Mouse (Mus musculus): Measurements from ENCODE around the gene Cdc16. TPM values are rescaled to one million over a fixed set of nuclear protein-coding genes. Genes with fewer than 3 reads are reported as not detected.

Gene Cdc16
- polyA plus RNA-seq, 1 experiment, result 35.8 TPM

DNA sequence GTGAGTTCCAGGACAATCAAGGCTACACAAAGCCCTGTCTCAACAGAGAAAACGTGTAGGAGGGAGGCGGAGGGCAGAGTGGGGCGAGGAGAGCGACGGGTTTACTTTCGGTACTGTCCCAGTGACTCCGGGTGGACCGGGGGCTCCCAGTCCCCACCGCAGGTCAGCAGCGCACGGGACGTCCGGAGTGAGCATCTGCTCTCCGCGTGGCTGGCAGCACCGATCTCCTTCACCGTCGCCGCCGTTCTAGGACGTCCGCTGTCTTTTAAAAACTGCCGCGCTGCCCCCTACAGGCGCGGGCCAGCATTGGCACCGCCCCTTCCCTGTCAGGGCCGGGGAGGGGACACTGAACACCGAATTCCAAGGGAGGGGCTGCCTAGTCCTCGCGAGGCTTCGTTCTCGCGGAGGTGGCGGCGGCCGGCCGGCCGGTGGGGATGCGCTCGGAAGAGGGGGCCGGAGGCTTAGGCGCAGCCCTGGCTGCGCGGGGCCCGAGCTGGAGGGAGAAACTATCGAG lies 27.8 kb downstream of the Cdc16 start, which contains the start of gene Upf3a:
TSS of gene Upf3a (plus strand) at position 366 of the 514 bp plus-strand sequence.
- peaks cover 3% of the 10 kb centered on the region; the same call in 1 of the 2 replicates for H3K4me1 ChIP-seq (ENCODE audit: control insufficient read depth, insufficient read depth, insufficient read length, low read length)
- peak within 1 kb of the TSS; percentile 92 for H3K4me3 ChIP-seq (ENCODE audit: insufficient read depth, low read depth, low read length)
- peak within 1 kb of the TSS; percentile 96 for H3K27ac ChIP-seq (replicated peaks; ENCODE audit: low read depth, low read length)

DNA sequence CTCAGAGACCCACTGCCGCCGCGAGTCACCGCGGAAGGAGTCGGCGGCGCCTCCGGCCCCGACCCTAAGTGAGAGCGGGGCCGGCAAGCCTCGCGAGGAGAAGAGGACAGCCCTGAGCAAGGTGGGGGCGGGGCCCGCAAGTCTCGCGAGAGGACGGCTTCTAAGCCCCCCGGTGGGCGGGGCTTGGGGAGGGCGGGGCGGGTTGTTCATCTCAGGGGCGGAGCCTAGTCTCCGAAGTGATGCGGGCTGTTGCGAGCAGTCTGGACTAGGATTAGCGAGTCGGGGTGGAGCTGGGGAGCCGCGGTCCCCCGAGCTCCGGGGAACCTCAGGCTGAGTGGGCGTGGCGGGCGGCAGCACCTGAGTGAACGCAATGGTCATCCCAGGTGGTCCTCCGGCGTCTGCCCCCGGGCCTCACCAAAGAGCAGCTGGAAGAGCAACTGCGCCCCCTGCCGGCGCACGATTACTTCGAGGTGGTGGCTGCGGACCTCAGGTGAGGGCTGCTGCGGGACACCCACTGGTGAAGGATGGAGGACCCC lies 28.4 kb downstream of the Cdc16 start:
- Histone ChIP-seq H3K4me3 (ENCODE audit: insufficient read depth, low read depth, low read length) (peak overlapping the region; percentile 92), H3K27ac (replicated peaks; ENCODE audit: low read depth, low read length) (peak overlapping the region; percentile 96), H3K4me1 (ENCODE audit: control insufficient read depth, insufficient read depth, insufficient read length, low read length) (peaks cover 3% of the 10 kb centered on the region; the same call in 1 of the 2 replicates)

DNA sequence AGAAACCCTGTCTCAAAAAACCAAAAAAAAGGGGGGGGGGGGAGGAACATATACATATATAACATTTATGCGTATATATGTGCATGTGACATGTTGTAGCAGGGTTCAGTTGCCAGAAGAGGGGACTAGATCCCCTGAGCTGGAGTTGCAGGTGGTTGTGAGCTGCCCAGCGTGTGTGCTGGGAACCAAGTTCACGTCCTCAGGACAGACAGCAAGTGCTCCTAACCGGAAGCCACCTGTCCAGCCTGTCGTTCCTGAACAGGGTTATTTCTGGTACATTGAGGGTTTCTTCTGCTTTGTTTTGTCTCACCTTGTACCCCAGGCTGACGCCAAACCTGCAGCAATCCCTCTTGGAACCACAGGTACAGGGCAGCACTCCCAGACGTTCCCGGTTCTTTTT lies 32.1 kb downstream of the Cdc16 start:
- Histone ChIP-seq H3K4me3 (ENCODE audit: insufficient read depth, low read depth, low read length) (no peak overlapping the region), H3K4me1 (ENCODE audit: control insufficient read depth, insufficient read depth, insufficient read length, low read length) (peaks cover 3% of the 10 kb centered on the region; the same call in 1 of the 2 replicates), H3K27ac (replicated peaks; ENCODE audit: low read depth, low read length) (no peak overlapping the region)

DNA sequence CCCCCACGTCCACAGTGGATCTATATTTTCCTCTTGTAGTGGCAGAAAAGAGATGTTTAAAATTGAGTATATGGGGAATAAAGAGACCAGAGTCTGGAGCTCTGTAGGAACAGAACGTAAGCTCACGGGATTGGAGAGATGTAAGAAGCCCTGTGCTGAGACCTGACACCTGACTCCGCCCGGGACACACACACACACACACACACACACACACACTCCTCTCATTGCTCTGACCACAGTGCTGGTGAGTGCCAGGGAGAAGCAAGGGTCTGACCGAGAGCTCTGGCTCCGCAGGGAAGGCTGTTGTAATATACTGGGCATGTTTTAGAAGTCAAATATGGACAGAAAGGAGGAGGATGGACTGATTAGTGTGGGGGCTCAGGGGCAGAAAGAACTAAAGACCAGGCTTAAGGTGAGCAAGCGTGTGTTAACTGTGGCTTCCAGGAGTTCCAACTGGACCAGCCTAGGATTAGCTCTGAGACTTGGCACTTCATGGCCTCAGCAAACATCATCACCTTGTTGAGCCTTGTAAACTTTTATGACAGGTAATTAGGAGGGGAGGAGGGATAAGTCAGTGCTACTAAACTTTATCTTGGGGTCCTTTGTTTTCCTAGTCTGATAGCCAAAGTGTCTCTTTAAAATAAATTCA lies 35.7 kb downstream of the Cdc16 start:
- H3K4me3 ChIP-seq (ENCODE audit: insufficient read depth, low read depth, low read length), result no peak overlapping the region
- H3K27ac ChIP-seq (replicated peaks; ENCODE audit: low read depth, low read length), result no peak overlapping the region
- H3K4me1 ChIP-seq (ENCODE audit: control insufficient read depth, insufficient read depth, insufficient read length, low read length), result no peaks in the 10 kb centered on the region

DNA sequence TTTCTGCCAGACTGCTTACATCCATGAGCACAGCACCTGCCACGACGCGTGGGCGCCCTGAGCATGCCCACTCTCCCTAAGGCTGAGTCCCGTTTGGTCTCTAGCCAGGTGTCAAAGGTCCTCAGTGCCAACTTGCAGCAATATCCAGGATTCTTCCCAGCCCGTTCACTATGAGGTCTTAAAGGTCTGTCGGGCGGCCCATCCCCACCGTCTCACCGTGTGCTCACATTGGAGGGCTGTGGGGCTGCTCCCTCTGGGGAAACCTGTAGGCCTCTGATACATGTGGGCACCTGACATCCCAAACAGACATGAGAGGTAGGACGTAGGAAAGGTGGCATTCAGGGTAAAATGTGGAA lies 36.2 kb downstream of the Cdc16 start:
- no peaks in the 10 kb centered on the region for H3K4me1 ChIP-seq (ENCODE audit: control insufficient read depth, insufficient read depth, insufficient read length, low read length)
- H3K27ac ChIP-seq (replicated peaks; ENCODE audit: low read depth, low read length), result no peak overlapping the region
- H3K4me3 ChIP-seq (ENCODE audit: insufficient read depth, low read depth, low read length), result no peak overlapping the region

DNA sequence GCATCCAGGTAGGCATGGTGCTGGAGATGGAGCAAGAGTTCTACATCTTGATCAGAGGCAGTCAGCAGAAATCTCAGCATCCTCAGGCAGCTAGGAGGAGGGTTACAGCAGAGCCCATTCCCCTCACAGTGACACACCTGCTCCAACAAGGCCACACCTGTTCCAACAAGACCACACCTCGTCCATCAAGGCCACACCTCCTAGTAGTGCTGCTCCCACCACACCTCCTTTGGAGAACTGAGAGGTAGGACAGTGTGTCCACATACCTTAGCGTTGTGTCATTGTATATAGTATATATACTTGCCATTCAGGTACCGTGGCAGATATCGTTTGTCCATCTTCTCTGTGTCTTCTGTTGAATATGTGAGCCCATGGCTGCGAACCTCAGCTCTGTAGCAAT lies 40.2 kb downstream of the Cdc16 start:
- H3K27ac ChIP-seq (replicated peaks; ENCODE audit: low read depth, low read length), result no peak overlapping the region

DNA sequence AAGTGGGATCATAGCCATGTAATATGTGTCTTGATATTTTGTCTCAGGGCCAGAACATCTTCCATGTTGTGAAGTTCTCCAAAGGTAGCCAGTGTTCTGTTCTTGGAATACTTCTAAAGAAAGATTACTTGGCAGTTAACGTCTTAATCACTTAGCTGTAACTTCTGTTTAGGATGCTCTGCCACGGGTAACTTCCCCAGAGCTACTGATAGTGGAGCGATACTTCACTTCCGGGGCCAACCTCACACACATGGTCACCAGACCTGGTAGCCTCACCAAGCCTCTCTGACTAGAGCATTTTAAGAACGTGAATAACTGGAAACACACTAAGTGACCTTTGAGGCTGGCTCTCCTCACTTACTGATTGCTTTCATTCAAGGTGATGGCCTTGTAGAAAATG lies 42.1 kb downstream of the Cdc16 start:
- H3K27ac ChIP-seq (replicated peaks; ENCODE audit: low read depth, low read length), result no peak overlapping the region
- H3K4me3 ChIP-seq (ENCODE audit: insufficient read depth, low read depth, low read length), result no peak overlapping the region
- no peaks in the 10 kb centered on the region for H3K4me1 ChIP-seq (ENCODE audit: control insufficient read depth, insufficient read depth, insufficient read length, low read length)

More for the DNA sequence above, 40.2 kb downstream of the Cdc16 start:
- no peak overlapping the region for H3K4me3 ChIP-seq (ENCODE audit: insufficient read depth, low read depth, low read length)
- H3K4me1 ChIP-seq (ENCODE audit: control insufficient read depth, insufficient read depth, insufficient read length, low read length), result no peaks in the 10 kb centered on the region

DNA sequence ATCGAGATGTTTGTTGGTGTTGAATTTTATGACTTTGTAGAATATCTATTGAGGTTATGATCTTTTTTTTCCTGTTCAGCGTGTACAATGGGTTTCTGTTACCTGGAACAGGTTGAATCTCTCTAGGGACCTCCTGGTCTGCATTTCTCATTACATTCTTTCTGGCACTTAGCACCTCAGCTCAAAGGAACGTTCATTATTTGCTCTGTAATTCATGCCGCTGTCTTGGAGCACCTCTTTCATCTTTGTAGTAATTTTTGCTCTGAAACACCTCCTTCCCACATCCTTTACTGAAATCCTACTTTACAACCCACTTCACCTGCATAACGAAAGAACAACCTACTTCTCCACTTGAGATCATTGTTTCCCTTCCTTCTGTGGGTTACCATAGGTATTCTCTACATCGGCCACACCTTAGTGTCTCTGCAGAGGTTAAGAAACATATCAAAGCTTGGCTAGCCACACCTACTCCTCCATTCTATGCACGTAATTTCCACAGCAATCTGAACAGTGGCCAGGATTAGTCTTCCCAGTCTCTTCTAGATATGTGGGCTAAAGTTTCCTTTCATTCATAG lies 71.2 kb downstream of the Cdc16 start:
- H3K4me3 ChIP-seq (ENCODE audit: insufficient read depth, low read depth, low read length), result no peak overlapping the region
- no peaks in the 10 kb centered on the region for H3K4me1 ChIP-seq (ENCODE audit: control insufficient read depth, insufficient read depth, insufficient read length, low read length)

More for the DNA sequence above, 71.2 kb downstream of the Cdc16 start:
- no peak overlapping the region for H3K27ac ChIP-seq (replicated peaks; ENCODE audit: low read depth, low read length)

Other genes starting within 250 kb of the Cdc16 start
- not detected in 2 replicates for gene 1700029H14Rik, start 195.2 kb upstream of the Cdc16 start, polyA plus RNA-seq (2012; ENCODE audit: insufficient read depth, insufficient read length, missing spikeins)
- gene Rasa3, start 80.1 kb upstream of the Cdc16 start, polyA plus RNA-seq (2012; ENCODE audit: insufficient read depth, insufficient read length, missing spikeins), result 9.7 and 13.9 TPM in 2 replicates
- not detected in 2 replicates for gene Cfap97d2, start 51.8 kb upstream of the Cdc16 start, polyA plus RNA-seq (2012; ENCODE audit: insufficient read depth, insufficient read length, missing spikeins)
- gene Upf3a, start 27.9 kb downstream of the Cdc16 start, polyA plus RNA-seq (2012; ENCODE audit: insufficient read depth, insufficient read length, missing spikeins), result 20.7 and 23.4 TPM in 2 replicates
- not detected in 2 replicates for gene AF366264, start 80.7 kb downstream of the Cdc16 start, polyA plus RNA-seq (2012; ENCODE audit: insufficient read depth, insufficient read length, missing spikeins)
- 2.1 and 4.8 TPM in 2 replicates for gene Champ1, start 112.0 kb downstream of the Cdc16 start, polyA plus RNA-seq (2012; ENCODE audit: insufficient read depth, insufficient read length, missing spikeins)
- 3.3 and 4.7 TPM in 2 replicates for gene Coprs, start 132.6 kb downstream of the Cdc16 start, polyA plus RNA-seq (2012; ENCODE audit: insufficient read depth, insufficient read length, missing spikeins)

All from brown adipose tissue, adult 24 weeks (tissue).